ENCODE assay signal across 12 mouse cellular contexts in the genomic region with DNA sequence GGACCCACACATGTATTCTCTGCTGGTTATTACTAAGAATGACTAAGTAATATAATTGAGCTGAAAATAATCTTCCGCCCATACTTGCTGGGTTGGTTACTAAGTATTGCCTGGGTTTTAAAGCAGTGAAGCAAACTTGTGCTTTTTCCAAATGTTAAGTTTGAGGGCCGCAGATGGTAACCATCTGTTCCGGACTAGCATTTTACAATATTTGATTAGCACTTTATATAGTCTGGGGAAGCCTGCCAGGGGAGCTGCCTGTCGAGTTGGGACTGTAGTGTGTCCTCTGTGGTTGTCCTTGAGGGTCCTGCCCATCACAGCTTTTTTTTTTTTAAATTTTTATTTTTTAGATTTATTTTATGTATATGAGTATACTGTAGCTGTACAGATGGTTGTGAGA. TPM values are rescaled to one million over a fixed set of nuclear protein-coding genes. Genes with fewer than 3 reads are reported as not detected.
DNase-seq lines count a peak whose midpoint lies in the region; ATAC-seq and TF ChIP-seq lines count a peak whose summit lies in the region.
"Had no signal": no experiment of that assay in that cellular context is flagged by ENCODE, and none has a peak within 500 bp of the region (broad histone marks: within the 10 kb centered on the region; RNA-seq: fewer than 3 reads in every experiment).

No protein-coding gene starts in this region.

- peak overlapping the region; percentile 80 for H3K27ac ChIP-seq in heart, embryonic 13.5 days (replicated peaks)
- H3K27ac ChIP-seq in MEL (ENCODE audit: control insufficient read depth, low read depth, low read length) = peak overlapping the region; percentile 95
- no peak overlapping the region for H3K27ac ChIP-seq in forebrain, postnatal 0 days (ENCODE audit: low read depth, low read length)
- H3K27ac ChIP-seq in limb, embryonic 14.5 days (replicated peaks; ENCODE audit: low read depth, low read length) = no peak overlapping the region
- no peak overlapping the region for H3K27ac ChIP-seq in midbrain, embryonic 13.5 days
- H3K27ac ChIP-seq: hindbrain, embryonic 14.5 days had no signal

- no peak overlapping the region for H3K4me3 ChIP-seq in heart, embryonic 13.5 days
- peak overlapping the region in 1 of 2 experiments; percentile 38; a peak in 2 of 4 replicates for H3K4me3 ChIP-seq in MEL (ENCODE audit: control insufficient read depth in 1 of 2, insufficient read depth in 1 of 2, low read depth in 2 of 2, low read length in 2 of 2)
- no peak overlapping the region for H3K4me3 ChIP-seq in forebrain, postnatal 0 days (ENCODE audit: low read depth, low read length)
- H3K4me3 ChIP-seq in limb, embryonic 14.5 days (replicated peaks; ENCODE audit: low read length) = no peak overlapping the region
- H3K4me3 ChIP-seq in midbrain, embryonic 13.5 days (replicated peaks) = no peak overlapping the region

- no peak overlapping the region for H3K4me2 ChIP-seq in heart, embryonic 13.5 days
- no peak overlapping the region for H3K4me2 ChIP-seq in forebrain, postnatal 0 days (ENCODE audit: low read depth)
- peak overlapping the region; percentile 1; the same call in 1 of the 2 replicates for H3K4me2 ChIP-seq in limb, embryonic 14.5 days (replicated peaks; ENCODE audit: low read depth, low read length, severe bottlenecking)
- no peak overlapping the region for H3K4me2 ChIP-seq in midbrain, embryonic 13.5 days (replicated peaks)
- H3K4me2 ChIP-seq: hindbrain, embryonic 14.5 days had no signal

- no peak for DNase-seq in heart, adult 8-10 months (ENCODE audit: low spot score)
- DNase-seq in MEL (ENCODE audit: low read depth, low spot score) = peak; percentile 29
- peak; percentile 79 for DNase-seq in forebrain, postnatal 0 days
- DNase-seq in limb, embryonic 14.5 days (ENCODE audit: low spot score) = peak; percentile 78
- DNase-seq in natural killer cell, adult 2 months (ENCODE audit: low spot score in 2 of 2) = no peak
- DNase-seq: cerebellum, postnatal 14 days; midbrain, embryonic 14.5 days; thymus, adult 2 months had no signal

- H3K36me3 ChIP-seq in heart, embryonic 13.5 days = no peaks in the 10 kb centered on the region
- H3K36me3 ChIP-seq in MEL (ENCODE audit: control insufficient read depth in 1 of 2, insufficient read depth in 2 of 2, low read length in 2 of 2) = peaks cover 0 to 55% of the 10 kb centered on the region in 2 experiments; a peak in 2 of 4 replicates
- no peaks in the 10 kb centered on the region for H3K36me3 ChIP-seq in forebrain, postnatal 0 days (ENCODE audit: insufficient read depth)
- H3K36me3 ChIP-seq in limb, embryonic 14.5 days (ENCODE audit: control insufficient read depth, insufficient read depth, low read length) = no peaks in the 10 kb centered on the region
- no peaks in the 10 kb centered on the region for H3K36me3 ChIP-seq in midbrain, embryonic 13.5 days

- H3K27me3 ChIP-seq in heart, embryonic 13.5 days (replicated peaks) = no peaks in the 10 kb centered on the region
- H3K27me3 ChIP-seq in MEL (ENCODE audit: control insufficient read depth in 1 of 2, insufficient read depth in 2 of 2, low read length in 2 of 2) = no peaks in the 10 kb centered on the region
- H3K27me3 ChIP-seq in forebrain, postnatal 0 days (ENCODE audit: insufficient read depth, low read length) = no peaks in the 10 kb centered on the region
- H3K27me3 ChIP-seq in limb, embryonic 14.5 days (ENCODE audit: control insufficient read depth, insufficient read depth, low read length) = no peaks in the 10 kb centered on the region; the same call in 1 of the 2 replicates
- H3K27me3 ChIP-seq in midbrain, embryonic 13.5 days = peaks cover 4% of the 10 kb centered on the region; the same call in 1 of the 2 replicates

- no peaks in the 10 kb centered on the region for H3K9me3 ChIP-seq in heart, embryonic 13.5 days
- no peaks in the 10 kb centered on the region for H3K9me3 ChIP-seq in MEL (replicated peaks; ENCODE audit: insufficient read depth, low read length)
- no peaks in the 10 kb centered on the region for H3K9me3 ChIP-seq in forebrain, postnatal 0 days (ENCODE audit: low read length)
- H3K9me3 ChIP-seq in limb, embryonic 14.5 days (ENCODE audit: control insufficient read depth, low read length) = no peaks in the 10 kb centered on the region
- no peaks in the 10 kb centered on the region for H3K9me3 ChIP-seq in midbrain, embryonic 13.5 days

- no peak for TF ChIP-seq POLR2A in MEL (IDR thresholded peaks at IDR 0.05; ENCODE audit: control insufficient read depth in 1 of 2, insufficient read depth in 1 of 2, low read depth in 1 of 2, low read length in 2 of 2, poor library complexity in 1 of 2)
- no peak for TF ChIP-seq POLR2A in limb, embryonic 14.5 days (IDR thresholded peaks at IDR 0.05; ENCODE audit: borderline replicate concordance, extremely low read depth, insufficient read depth, insufficient read length)

- no peak overlapping the region for H3K9ac ChIP-seq in heart, embryonic 13.5 days
- peak overlapping the region; percentile 7 for H3K9ac ChIP-seq in MEL (ENCODE audit: control insufficient read depth, low read depth, low read length, poor library complexity, severe bottlenecking)
- no peak overlapping the region for H3K9ac ChIP-seq in forebrain, postnatal 0 days
- no peak overlapping the region for H3K9ac ChIP-seq in limb, embryonic 14.5 days (ENCODE audit: low read depth, low read length, severe bottlenecking)
- no peak overlapping the region for H3K9ac ChIP-seq in midbrain, embryonic 13.5 days (replicated peaks)
- H3K9ac ChIP-seq: hindbrain, embryonic 14.5 days had no signal

- TF ChIP-seq RAD21 in MEL (IDR thresholded peaks at IDR 0.05; ENCODE audit: low read depth, low read length) = no peak

- WGBS in heart, embryonic 13.5 days = 78% methylated on average over 4 of the region's 4 CpGs
- WGBS in forebrain, postnatal 0 days = 42% methylated on average over 4 of the region's 4 CpGs
- 22% methylated on average over 4 of the region's 4 CpGs for WGBS in limb, embryonic 14.5 days
- 69% methylated on average over 4 of the region's 4 CpGs for WGBS in midbrain, embryonic 13.5 days

- no peak for ATAC-seq in heart, embryonic 13.5 days (ENCODE audit: extremely low read depth, insufficient number of reproducible peaks, low FRiP score, low TSS enrichment)
- no peak for ATAC-seq in forebrain, postnatal 0 days
- ATAC-seq in limb, embryonic 14.5 days (ENCODE audit: low FRiP score, low read depth) = 0 out of 2 replicates have a peak, but pooled peaks have one; percentile 32
- no peak for ATAC-seq in erythroblast, adult 5-6 weeks (replicated peaks; ENCODE audit: low FRiP score, poor library complexity, severe bottlenecking)
- ATAC-seq in midbrain, embryonic 13.5 days = no peak

- TF ChIP-seq CTCF in MEL (IDR thresholded peaks at IDR 0.05 in 2 of 3, conservative IDR thresholded peaks at IDR 0.05 in 1 of 3; ENCODE audit: control insufficient read depth in 1 of 3, insufficient read depth in 1 of 3, low read depth in 2 of 3, low read length in 3 of 3, poor library complexity in 1 of 3, severe bottlenecking in 1 of 3) = no peak
- no peak for TF ChIP-seq CTCF in forebrain, postnatal 0 days (IDR thresholded peaks at IDR 0.05; ENCODE audit: low read depth)

- H3K79me2 ChIP-seq in MEL (ENCODE audit: control insufficient read depth, insufficient read depth, low read length, poor library complexity) = peaks cover 4% of the 10 kb centered on the region; the same call in 1 of the 2 replicates

- peaks cover 82% of the 10 kb centered on the region for H3K4me1 ChIP-seq in heart, embryonic 13.5 days
- H3K4me1 ChIP-seq in MEL (ENCODE audit: control insufficient read depth in 1 of 2, insufficient read depth in 2 of 2, low read length in 2 of 2) = peaks cover 41 to 57% of the 10 kb centered on the region in 2 experiments
- H3K4me1 ChIP-seq in forebrain, postnatal 0 days (ENCODE audit: insufficient read depth) = 0 out of 2 replicates have a peak, but pooled peaks cover 11% of the 10 kb centered on the region
- H3K4me1 ChIP-seq in limb, embryonic 14.5 days (ENCODE audit: control insufficient read depth, insufficient read depth, low read length) = peaks cover 19% of the 10 kb centered on the region
- peaks cover 16% of the 10 kb centered on the region for H3K4me1 ChIP-seq in midbrain, embryonic 13.5 days (replicated peaks)

- 0 out of 4 replicates have a peak, but pooled peaks of 1 of the 2 experiments have one; percentile 3 for TF ChIP-seq EP300 in MEL (IDR thresholded peaks at IDR 0.05; ENCODE audit: low read depth in 1 of 2, low read length in 2 of 2)

TF ChIP-seq in MEL, 35 proteins besides CTCF, POLR2A, EP300 and RAD21:
- TF ChIP-seq NRF1 (IDR thresholded peaks at IDR 0.05; ENCODE audit: insufficient read depth, low read depth, low read length, poor library complexity, severe bottlenecking) (no peak), MYC (IDR thresholded peaks at IDR 0.05; ENCODE audit: low read depth, low read length) (no peak), BHLHE40 (IDR thresholded peaks at IDR 0.05; ENCODE audit: borderline replicate concordance, low read depth, low read length) (no peak), POLR2AphosphoS5 (IDR thresholded peaks at IDR 0.05; ENCODE audit: borderline replicate concordance, low read depth, low read length) (no peak), POLR2AphosphoS2 (IDR thresholded peaks at IDR 0.05; ENCODE audit: low read length) (no peak), MXI1 (IDR thresholded peaks at IDR 0.05; ENCODE audit: low read depth, low read length) (no peak), RCOR1 (IDR thresholded peaks at IDR 0.05; ENCODE audit: low read depth, low read length) (no peak), E2F4 (IDR thresholded peaks at IDR 0.05; ENCODE audit: borderline replicate concordance, low read depth, low read length) (no peak)

RNA-seq across cellular contexts. Expression of gene Lyrm9, which starts 5.3 kb away (rescaled TPM):
- polyA plus RNA-seq in heart, embryonic 13.5 days (2015; fragmentation: Nextera tagmentation; extraction: Ambion mirVana) = 28.5 and 35.1 TPM in 2 replicates
- total RNA-seq in heart, adult 8-10 months (2022) = 10 to 100 TPM; 34.3 to 51.3 (median 39.8) TPM
- total RNA-seq in MEL (2012; rRNA removed) = 31.6 and 37.5 TPM in 2 replicates
- 10 to 100 TPM in 1 of 2 experiments, not detected in 1; 48.6 TPM for polyA plus RNA-seq in MEL (2012; ENCODE audit: insufficient read depth in 1 of 2, insufficient read length in 2 of 2, low read depth in 1 of 2, low replicate concordance in 2 of 2, missing spikeins in 1 of 2)
- 24.4 and 40.2 TPM in 2 replicates for total RNA-seq in forebrain, postnatal 0 days (2014; rRNA removed)
- polyA plus RNA-seq in forebrain, postnatal 0 days (2015; fragmentation: Nextera tagmentation; extraction: Ambion mirVana) = 37.8 and 41.5 TPM in 2 replicates
- 8.3 and 10.1 TPM in 2 replicates for polyA plus RNA-seq in limb, embryonic 14.5 days (2012; rRNA removed)
- 14.0 and 15.1 TPM in 2 replicates for polyA plus RNA-seq in limb, embryonic 14.5 days (2014; fragmentation: Nextera tagmentation; extraction: Ambion mirVana)
- total RNA-seq in erythroblast, adult 5-6 weeks (2015; ENCODE audit: low replicate concordance) = 6.0 and 12.5 TPM in 2 replicates
- 8.1 and 10.9 TPM in 2 replicates for total RNA-seq in erythroblast, adult 5-6 weeks (2017; ENCODE audit: low replicate concordance)
- 25.3 and 28.2 TPM in 2 replicates for polyA plus RNA-seq in midbrain, embryonic 13.5 days (2015; fragmentation: Nextera tagmentation; extraction: Ambion mirVana)

Comparison
In these comparisons a context has a peak if more than half of its experiments do, and no peak if none do; other contexts are left out.
1. H3K27ac ChIP-seq: peak in heart, embryonic 13.5 days (single experiment) and MEL (single experiment); none in forebrain, postnatal 0 days (single experiment), limb, embryonic 14.5 days (single experiment) and midbrain, embryonic 13.5 days (single experiment).
2. DNase-seq: peak in MEL (single experiment), forebrain, postnatal 0 days (single experiment) and limb, embryonic 14.5 days (single experiment); none in heart, adult 8-10 months (single experiment) and natural killer cell, adult 2 months (0 of 2).